Mouse (Mus musculus) lung, adult 2 months (tissue): ENCODE measurements at regions not wholly inside any gene's neighbourhood (a gene's known extent, or its start where the extent isn't known, plus 50 kb on each side); places are given as distances from the start of the nearest gene placed in this dataset.

Source experiments
- DNase-seq: peaks from one replicate; pipeline ENCODE4 v3.0.0; 2022
- H3K4me1 ChIP-seq: fragments of 200-500 bp; 2 replicates; pipeline ENCODE4 v1.6.1; 2011; ENCODE audit warnings: low read length; ENCODE audit not compliant: control insufficient read depth, insufficient read depth
- H3K4me3 ChIP-seq: fragments of 200-500 bp; replicated peaks from 2 replicates; pipeline ENCODE3; 2011; ENCODE audit warnings: low read depth, mild to moderate bottlenecking, control low read depth, low read length; ENCODE audit errors: extremely low read depth
- CTCF ChIP-seq: fragments of 200-500 bp; IDR thresholded peaks from 2 replicates; pipeline ENCODE4 v1.5.1; 2011; ENCODE audit warnings: mild to moderate bottlenecking, low read length, control low read depth; ENCODE audit not compliant: insufficient read depth
- POLR2A ChIP-seq: fragments of 200-500 bp; IDR thresholded peaks from 2 replicates; pipeline ENCODE4 v1.6.1; 2011; ENCODE audit warnings: low read depth, mild to moderate bottlenecking, control low read depth, low read length, borderline replicate concordance; ENCODE audit errors: extremely low read depth
- WGBS: fragments of 180-500 bp; shearing (Covaris S2); methylation state at CpG from one replicate; pipeline ENCODE4 v1.1.7; 2018; 5-methylcytosine and 5-hydroxymethylcytosine counted together

DNA sequence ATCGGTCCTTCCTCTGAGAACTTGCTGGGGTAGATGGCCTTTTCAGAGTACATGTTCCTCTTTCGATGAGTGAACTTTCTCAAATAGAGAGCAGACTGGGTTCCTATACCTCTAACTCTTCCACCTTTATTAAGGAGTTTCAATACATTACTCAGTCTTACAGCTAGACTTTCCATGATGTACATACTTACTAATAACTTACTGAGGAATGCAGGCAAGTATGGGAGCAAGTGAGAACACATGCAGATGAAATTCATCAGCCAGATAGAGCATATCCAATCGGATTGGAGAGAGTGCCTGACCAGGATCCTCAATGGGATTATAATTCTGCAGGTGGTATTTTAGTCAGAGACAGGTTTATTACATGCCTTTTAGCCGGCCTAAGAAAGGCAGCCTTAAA, 292.2 kb upstream of the Large1 start:
- H3K4me1 ChIP-seq, result no peaks in the 10 kb centered on the region
- WGBS, result 74% methylated on average over 4 of the region's 4 CpGs
- no peak for DNase-seq
- TF ChIP-seq POLR2A (no peak), CTCF (no peak)
- no peak overlapping the region for H3K4me3 ChIP-seq

DNA sequence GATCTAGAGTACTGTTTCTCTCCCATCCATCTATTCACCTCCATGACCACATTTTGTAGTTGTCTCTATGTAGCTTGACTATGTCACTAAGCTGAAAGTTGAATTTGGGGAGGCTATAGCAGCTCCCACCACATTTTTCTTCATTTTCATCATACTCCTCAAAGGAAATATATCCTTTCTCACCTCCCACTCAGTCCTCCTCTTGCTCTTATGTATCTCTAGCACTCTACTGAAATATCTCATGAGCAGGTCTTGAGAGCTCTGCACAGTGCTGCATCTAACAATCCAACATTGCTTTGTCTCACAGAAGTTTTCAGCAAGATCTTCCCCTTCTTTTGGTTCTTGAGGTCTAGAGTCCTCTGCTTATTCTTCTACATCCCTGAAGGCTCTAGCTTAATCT, 273.5 kb upstream of the Large1 start:
- TF ChIP-seq POLR2A, result no peak
- no peak for TF ChIP-seq CTCF
- no peak for DNase-seq
- H3K4me3 ChIP-seq, result no peak overlapping the region
- H3K4me1 ChIP-seq, result no peaks in the 10 kb centered on the region

DNA sequence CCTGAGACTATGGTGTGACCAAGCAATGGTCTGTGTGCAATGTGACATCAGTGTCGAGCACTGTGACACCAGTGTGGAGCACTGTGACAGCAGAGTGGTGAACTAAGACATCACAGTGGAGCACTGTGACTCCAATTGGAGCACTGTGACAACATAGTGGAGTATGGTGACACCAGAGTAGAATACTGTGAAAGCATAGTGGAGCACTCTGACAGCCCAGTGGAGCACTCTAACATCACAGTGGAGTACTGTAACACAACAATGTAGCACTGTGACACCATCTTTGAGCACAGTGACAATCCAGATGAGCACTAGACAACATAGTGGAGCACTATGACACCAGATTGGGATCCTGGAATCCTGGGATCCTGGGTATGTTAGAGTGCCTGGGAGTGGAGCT, 265.6 kb upstream of the Large1 start:
- DNase-seq, result peak; percentile 3
- H3K4me3 ChIP-seq, result no peak overlapping the region
- TF ChIP-seq CTCF (no peak), POLR2A (no peak)
- 76% methylated on average over 1 of the region's 1 CpGs for WGBS
- no peaks in the 10 kb centered on the region for H3K4me1 ChIP-seq

DNA sequence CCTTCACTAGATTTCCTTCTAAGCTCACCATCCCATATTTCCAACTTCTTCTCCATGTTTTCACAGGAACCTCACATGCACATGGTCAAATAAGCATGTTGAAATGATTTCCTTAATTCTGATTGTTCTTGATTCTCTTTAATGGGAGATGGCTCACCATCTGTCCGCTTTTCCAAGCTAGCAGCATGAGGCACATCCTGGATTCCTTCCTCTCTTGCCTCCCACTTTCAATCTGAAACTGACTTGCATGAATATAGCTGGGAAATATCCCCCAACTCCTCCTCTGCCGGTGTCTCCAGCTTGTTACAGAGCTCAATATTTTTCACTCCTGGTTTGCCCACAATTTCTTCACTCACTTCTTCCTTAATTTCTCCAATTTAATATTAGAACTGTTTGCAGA, 261.3 kb upstream of the Large1 start:
- 68% methylated on average over 2 of the region's 2 CpGs for WGBS
- no peaks in the 10 kb centered on the region for H3K4me1 ChIP-seq
- DNase-seq, result no peak
- TF ChIP-seq CTCF (no peak), POLR2A (no peak)
- H3K4me3 ChIP-seq, result no peak overlapping the region

DNA sequence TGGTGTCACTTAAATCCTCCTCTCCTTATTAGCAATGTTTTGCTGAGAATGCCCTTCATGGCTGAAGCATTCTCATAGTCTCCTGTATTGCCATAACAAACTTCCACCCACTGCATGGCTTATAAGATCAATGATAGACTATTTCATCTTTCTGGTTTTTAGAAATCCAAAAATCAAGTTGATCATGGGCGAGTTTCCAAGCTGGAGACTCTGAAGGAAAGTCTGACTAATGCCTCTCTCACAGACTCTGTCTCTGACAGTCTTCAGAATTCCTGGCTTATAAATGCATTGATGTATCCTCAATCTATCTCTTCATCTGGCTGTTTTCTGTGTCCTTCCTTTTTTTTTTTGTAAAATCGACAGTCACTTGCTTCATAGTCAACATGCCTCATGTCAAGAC, 260.8 kb upstream of the Large1 start:
- no peak for TF ChIP-seq POLR2A
- TF ChIP-seq CTCF, result no peak
- Histone ChIP-seq H3K4me1 (no peaks in the 10 kb centered on the region), H3K4me3 (no peak overlapping the region)
- no peak for DNase-seq
- WGBS, result 49% methylated on average over 2 of the region's 2 CpGs

DNA sequence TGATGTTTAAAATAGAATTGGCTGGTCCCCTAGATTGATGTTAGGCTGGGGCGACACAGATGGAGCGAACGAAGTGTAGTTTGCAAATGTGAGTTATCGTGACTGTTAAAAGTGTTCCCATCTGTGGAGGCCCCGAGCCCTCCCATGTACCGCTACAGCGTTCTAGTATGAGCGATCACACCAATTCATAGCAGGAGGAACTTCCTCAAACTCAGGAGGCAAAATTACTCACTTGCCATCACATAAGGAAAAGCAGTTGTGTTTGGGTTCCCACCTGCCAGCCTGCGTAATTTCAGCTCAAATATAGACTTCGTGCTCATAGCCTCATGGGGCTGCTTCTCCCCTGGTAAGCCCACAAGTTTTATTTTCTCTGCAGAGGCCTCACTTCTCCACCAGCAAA, 258.2 kb upstream of the Large1 start:
- WGBS, result 88% methylated on average over 10 of the region's 10 CpGs
- DNase-seq, result no peak
- H3K4me1 ChIP-seq, result no peaks in the 10 kb centered on the region
- no peak for TF ChIP-seq CTCF
- TF ChIP-seq POLR2A, result no peak
- no peak overlapping the region for H3K4me3 ChIP-seq

DNA sequence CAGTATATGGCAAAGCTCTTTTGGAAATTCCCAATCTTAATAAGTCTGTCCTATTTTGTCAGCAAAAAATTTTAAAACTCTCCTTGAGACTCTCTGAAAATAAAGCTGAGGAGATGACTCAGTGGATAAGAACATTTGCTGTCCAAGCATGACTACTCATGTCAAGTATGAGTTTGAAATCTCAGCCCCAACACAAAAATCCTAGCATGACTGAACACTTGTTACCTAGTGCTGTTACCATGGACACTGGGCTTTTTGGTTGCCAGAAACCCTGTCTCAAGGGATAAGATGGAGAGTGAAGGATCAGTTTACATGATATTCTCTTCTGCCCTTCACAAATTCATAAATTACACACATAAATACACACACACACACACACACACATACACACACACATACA, 217.3 kb upstream of the Large1 start:
- Histone ChIP-seq H3K4me3 (no peak overlapping the region), H3K4me1 (no peaks in the 10 kb centered on the region)
- DNase-seq, result no peak
- TF ChIP-seq POLR2A, result no peak
- TF ChIP-seq CTCF, result no peak

DNA sequence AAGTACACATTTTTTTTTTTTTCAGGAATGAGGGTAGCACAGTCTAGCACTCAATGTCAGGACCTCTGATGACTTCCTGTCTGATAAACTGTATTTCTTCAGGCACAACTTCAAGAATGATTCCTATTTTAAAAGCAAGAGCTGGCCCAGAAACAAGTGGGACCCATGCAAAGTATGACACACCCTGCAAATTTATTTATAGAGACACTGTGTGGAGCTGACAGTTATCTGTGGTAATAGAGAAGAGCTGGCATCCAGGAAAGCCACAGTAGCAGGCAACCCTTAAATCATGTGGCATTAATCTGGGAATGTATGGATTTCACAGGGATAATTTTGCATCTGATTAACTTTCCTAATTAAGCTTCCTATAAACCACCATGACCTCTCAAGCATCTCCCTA, 216.6 kb upstream of the Large1 start:
- TF ChIP-seq POLR2A (no peak), CTCF (no peak)
- no peak for DNase-seq
- no peak overlapping the region for H3K4me3 ChIP-seq
- no peaks in the 10 kb centered on the region for H3K4me1 ChIP-seq
